Mouse (Mus musculus) thymus, postnatal 25 days (tissue): Measurements from ENCODE around the gene Sfrp5.

Experiments used
- DNase-seq: peaks from one replicate; pipeline ENCODE4 v3.0.0; 2022

Gene Sfrp5

DNA sequence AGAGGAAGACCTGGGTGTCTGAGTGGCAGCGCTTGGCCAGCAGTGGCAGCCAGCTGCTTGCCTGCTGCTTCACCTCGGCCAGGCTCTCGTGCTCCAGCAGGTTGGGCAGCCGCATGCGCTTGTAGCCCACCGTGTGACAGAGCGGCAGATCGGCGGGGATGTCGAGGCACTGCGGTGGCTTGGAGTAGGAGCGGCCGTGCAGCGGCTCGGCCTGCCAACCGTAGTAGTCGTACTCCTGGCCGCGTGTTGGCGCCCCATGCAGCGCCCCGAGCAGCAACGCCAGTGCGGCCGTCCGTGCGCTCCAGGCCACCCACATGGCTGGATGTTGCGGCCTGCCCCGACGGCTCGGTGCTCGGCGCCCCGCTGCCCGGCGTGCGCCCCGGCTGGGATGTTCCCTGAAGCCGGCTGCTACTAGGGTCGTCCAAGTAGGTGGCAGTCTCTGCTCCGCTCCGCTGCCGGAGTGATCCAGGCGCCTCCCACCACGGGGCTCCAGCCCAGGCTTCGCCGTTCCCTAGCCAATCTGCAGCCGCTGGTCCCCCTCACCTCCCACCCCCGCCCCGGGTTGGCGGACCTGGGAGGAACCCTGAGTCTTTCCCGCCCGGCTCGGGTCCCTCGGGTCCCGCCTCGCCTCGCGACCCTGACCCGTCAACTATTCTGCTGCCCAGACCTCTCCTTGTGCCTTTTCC lies at the start of gene Sfrp5:
TSS of gene Sfrp5 (minus strand) at position 557 of the 686 bp plus-strand sequence.
- DNase-seq, result no peak

DNA sequence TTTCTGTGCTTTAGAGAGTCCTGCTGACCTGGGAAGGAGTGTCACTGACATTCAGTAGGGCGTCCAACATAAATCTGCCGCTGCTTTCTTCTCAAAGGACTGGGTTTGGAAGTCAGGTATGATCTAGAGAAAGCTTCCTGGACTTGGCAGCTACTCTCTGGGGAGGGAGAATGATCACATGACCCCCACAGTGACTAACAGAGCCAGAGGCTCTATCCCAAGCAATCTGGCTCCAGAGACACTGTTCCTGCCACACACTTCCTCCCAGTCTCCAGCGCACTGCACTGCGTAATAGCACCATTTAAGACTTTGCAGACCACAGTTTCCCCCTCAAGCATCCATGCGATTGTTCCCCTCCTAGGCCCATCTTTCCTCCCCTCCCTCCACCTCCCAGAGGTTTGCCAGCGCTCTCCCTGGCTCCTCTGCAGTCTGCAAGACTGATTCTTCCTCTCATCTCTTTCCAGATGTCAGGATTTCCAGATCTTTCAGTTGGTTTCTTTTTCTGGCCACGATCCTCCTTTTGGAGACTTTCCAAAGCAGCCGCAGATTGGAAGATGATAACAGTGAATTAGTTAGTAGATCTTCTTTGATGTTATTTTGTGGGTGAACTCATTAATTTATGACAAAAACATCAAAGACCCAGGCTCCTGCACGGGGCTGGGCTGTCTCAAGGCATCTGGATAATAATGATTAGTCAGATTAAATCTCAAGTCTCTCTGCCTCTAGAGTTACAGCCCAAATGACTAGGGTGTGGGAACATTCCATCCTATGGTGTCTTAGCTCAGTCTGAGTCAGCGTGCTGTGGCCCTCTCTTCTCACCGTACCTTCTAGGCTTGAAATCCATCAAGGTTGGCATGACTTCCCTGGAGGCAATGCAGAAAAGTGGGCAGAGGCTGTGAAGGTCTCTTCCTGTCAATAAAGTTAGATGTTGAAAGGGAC lies 48.2 kb upstream of the Sfrp5 start:
- DNase-seq, result no peak

DNA sequence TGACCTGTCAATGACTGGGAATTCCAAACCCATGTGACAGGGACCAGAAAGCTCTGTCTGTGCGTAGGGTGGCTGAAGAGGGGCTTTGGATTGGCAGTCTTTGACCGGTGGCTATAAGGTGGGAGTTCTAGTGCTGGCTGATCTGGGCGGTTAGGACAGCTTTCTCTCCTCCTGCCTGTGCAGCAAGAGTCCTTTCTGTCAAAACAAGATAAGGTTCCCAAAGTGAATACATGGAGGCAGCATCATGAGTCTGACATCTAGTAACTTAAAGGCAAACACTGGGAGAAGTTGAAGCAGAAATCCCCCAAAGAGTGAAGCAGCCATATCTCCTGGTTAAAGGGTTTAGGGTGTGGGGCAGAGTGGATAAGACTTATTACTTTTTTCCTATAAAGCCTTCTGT lies 45.5 kb upstream of the Sfrp5 start, which contains the start of gene Golga7b:
TSS of gene Golga7b (plus strand) at position 56 of the 400 bp plus-strand sequence.
- DNase-seq, result no peak

DNA sequence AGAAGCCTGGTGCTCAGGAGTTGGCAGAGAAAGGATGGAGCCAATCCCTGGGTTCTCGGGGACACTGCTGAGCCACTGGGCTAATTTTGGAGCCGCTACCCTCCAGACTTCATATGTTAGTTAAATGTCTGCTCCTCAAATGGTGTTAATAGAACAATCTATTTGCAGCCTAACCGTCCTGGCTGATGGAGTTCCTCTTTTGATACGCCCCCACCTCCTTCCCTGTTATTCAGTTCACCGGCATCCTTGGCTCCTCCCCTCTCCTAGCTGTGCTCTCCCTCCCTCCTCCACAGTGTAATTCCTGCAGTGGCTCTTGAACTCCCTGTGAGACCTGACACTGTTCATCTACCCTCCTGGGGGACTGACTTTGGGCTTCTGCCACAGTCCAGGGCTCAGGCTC lies 44.6 kb upstream of the Sfrp5 start:
- no peak for DNase-seq

DNA sequence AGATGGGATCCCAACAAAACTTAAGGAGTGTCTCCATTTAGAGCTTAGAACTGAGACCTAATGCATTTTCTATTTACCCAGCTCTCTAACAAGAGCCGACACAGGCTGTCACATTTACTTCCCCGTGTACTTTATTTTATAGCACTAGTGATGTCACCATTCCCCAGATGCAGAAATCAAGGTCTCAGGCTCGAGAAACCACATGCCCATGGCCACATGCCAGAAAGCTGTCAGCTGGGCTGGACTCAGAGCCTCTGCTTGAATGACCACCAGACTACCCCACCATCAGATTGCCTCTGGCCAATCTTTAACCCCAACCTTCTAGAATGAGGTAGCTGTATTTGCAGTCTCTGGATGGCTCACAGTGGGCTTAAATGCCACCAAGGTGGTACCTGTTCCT lies 41.3 kb upstream of the Sfrp5 start:
- DNase-seq, result no peak

DNA sequence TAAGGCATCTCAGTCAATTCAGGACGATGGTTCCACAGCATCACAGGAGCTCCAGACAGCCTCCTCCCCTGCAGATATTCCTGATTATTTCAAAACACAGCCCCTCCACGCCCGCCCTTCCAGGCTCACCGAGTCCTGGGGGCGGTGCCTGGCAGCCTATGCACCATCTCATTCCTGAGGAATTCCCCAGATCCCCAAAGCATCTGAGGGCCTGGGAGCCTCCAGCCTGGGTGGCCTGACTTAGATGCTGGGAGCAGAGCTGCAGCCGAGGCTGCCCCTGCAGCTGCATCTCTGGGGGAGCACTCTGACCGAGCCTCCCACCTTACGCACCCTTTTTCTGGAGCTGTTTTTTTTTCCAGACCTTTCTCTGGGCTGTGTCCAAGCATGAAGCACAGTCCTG lies 38.8 kb upstream of the Sfrp5 start:
- no peak for DNase-seq

DNA sequence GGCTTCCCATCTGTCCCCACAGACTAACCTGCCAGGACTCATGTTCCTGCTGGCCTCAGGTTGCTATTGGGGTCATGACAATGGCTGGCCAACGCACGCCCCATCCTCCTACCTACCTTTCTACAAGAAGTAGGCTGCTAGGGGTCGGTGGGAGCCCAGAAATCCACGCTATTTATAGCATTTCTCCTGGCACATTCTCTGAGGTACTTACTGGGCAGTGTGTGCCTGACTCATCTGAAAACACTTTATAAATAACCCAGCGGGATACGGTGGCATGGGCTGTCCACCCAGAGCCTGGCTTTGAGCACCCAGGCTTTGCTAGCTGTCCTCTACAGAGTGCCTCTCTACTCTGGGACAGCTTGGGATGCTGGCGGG lies 36.3 kb upstream of the Sfrp5 start:
- no peak for DNase-seq

DNA sequence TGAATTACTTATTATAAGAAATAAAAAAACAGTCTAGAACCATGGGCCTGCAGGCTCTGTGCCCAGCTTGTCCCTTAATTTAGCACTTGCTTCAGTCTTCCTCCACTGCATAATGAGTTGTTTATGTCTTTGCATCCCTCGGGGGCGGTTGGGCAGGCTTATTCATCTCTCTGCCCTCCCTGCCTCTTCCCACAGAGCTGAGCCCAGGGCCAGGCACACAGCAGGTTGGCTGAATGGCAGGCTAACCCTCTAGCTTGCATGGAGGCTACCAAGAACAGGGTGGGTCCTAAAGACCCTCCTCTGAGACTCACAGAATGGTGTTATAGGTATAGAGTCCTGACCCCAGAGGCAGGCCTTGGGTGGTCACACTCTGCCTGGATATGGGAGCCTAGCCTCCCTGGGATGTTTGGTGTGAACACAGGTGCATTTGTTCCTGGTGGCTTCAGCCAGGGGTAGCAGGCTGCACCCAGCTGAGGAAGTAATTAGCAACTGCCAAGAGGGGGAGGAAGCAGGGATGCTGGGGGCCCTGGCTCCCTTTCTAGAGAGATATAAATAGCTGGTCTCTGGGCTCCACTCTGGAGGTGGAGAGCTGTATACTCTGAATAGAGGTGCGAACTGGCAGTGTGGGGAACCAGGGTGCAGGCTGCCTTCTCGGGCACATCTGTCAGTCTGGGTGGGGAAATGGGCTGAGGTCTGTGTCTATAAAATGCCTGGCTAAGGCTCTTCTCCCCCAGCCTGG lies 35.7 kb upstream of the Sfrp5 start:
- no peak for DNase-seq

DNA sequence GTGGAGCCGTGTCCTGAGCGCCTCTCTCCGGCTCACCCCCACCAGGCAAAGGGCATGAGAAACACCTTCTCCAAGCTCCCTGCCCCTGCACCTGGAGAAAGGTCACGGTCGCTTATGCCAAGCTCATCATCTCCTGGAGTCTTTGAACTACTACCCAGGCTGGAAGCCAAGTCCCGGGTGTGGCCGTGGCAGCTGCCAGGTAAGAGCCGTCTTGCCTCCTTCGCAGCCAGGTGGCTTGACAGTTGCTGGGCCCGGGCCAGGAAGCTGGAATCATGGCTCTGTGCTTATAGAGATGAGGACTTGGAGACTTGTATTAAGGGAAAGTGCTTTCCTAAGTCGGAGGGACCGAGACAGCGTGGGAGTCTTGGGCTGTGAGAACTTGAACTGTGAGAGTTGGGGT lies 28.9 kb upstream of the Sfrp5 start:
- DNase-seq, result no peak

DNA sequence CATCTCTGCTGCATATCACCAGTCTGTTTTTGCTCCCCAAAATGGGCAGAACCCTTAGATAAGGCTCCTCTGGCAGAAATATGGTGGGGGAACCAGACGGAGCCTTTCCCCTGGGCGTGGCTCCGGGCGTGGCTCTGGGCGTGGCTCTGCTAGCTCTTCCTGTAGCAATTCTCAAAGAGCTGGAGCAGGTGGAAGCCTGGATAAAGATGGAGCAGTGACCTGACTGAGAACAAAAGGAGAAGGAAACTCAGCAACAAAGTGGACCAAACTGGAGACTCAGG lies 28.2 kb upstream of the Sfrp5 start:
- DNase-seq, result no peak

DNA sequence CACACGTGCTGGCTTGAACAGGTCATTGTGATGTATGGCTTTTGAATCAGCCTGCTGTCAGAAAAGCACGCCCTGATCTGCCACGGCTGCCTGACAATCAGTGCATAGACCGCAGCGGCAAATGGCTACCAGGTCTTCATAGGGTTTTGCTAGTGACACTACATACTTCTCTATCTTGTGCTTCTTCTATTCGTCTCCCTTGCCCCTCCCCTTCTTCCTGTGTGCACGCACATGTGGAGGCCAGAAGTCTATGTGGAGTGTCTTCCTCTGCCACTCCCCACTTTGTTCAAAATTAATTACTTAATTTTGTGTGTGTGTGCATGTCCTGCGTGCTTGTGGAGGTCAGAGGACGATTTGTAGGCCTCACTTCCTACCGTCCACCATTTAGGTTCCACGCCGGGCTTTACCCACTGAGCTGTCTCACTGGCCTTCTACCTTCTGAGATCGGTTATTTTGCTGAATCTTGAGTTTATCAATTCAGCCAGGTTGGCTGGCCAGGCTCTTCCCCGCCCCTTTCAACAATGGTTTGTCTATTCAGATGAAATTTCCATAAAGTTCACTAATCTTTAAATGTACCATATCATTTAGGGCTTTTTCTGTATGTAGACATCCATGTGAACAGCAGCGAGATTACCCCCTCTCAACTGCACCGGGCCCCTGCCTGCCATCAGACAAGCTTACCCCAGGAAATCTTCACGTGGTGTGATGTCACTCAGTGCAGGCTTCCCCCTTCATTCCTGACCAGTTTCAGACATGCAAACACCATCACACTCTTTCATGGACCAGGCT lies 27.6 kb upstream of the Sfrp5 start:
- no peak for DNase-seq

DNA sequence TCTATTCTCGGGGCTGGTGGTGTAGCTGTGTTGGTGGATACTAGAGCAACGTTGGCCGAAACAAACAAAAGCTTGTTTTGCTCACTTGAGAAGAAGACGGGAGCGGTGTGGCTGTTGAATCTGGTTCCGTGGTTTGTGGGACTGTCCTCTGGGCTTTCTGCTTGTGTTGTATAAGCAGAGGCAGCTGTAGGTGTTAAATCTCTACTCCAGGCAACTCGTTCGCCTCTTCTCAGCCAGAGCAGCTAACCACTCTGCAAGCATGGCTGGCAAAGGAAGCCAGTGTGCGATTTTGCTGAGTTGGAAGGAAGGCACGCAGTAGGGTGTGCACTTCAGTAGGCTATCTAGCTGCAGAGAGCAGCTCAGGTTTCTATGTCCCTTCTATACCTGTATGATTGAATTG lies 24.4 kb upstream of the Sfrp5 start:
- DNase-seq, result no peak

DNA sequence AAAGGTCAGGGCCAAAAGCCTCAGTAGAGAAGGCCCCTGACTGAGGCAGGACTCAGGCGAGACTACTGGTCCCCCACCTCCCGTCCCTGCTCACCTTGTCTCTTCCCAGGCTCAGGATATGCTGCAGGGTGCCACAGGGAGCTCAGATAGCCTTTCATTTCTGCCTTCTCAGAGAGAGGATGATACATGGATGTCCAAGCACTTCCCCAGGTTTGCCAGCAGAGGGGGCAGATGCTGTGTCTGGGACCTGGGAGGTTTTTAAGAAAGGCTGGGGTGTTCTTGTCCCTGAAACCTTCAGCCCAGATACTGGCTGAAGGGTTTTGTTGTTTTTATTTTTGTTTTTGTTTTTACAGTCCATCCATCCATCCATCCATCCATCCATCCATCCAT lies 15.3 kb upstream of the Sfrp5 start:
- peak; percentile 8 for DNase-seq

DNA sequence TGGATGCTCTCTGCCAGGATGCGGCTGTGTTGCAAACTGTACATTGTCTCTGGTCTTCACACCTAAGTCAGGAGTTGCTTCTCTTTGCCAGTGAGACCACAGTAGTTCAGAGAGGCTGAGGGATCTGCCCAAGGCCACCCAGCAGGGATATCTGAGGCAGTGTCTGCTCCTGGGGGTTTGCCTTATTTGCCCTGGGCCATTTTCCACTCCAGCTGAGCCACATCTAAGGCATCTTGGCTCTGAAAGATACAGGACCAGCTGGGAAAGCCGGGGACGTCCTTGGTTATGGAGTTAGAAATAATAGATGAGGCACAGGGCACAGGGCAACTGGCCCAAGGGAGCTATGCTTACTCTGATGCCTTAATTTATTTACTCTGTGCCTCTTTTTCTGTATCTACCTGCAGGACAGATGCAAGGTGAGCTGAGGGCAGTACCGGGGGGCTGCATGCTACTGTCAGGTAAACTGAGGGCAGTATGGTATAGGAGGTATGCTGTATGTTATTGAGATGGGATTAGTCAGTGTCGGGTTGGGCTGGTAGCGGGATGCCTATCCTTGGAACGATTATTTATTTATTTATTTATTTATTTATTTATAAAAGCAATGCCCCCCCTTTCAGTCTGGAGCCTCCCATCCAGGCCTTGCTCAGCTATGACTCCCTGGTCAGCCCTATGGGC lies 14.8 kb upstream of the Sfrp5 start:
- DNase-seq, result no peak

DNA sequence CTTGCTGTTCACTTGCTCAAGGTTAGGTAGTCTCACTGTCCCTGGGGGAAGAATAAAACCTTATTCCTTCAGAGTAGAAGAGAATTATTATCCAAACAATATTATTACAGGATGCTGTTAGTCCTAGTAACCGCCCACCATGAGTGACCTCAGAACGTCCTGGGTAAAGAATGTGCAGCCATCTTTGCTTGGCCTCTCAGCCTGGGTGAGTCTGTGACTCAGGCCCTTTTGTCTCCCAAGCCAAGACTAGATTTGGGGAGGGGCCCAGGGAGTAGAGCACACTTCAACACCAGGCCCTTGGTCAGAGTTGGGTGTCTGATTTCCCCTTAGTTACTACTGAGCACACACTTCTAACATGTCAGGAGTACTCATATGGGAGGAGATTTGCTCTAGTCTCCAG lies 12.5 kb upstream of the Sfrp5 start:
- no peak for DNase-seq

DNA sequence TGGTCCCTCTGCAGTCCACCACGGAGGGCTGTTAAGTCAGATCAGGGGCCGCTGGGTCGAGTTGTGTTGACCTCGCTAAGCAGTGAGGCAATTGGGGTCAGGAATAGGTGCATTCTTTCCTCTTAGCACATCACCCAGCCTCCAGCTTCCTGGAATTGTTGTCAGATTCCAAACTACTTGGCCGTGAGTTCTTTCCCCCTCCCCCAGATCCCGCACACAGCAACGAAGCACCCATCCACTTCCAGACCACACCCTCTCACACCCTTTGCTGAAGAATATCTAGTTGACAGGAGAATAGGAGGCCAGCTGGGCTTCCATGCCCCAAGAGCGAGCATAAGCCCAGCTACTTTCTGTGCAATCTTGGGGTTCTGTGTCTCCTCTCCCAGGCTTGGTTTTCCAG lies 9.9 kb upstream of the Sfrp5 start:
- DNase-seq, result no peak

DNA sequence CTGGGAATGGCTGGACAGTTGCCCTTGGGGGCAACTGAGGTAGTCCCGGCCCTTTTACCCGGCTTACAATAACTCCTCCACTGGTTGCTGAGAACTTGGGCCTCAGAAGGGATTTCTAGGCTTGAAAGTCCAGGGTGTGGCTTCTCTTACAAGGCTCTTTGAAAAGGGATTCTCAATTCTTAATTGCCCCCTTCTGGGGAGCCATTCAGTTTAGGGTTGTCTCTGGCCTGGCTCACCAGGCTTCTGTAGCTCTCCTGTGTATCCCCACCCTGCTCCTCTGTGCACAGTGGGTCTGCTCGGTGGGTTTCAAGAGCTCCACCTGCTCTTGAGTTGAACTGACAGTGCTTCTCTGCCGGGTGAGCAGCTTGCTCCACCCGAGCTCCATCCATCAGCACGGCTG lies 7.9 kb upstream of the Sfrp5 start:
- DNase-seq, result no peak

DNA sequence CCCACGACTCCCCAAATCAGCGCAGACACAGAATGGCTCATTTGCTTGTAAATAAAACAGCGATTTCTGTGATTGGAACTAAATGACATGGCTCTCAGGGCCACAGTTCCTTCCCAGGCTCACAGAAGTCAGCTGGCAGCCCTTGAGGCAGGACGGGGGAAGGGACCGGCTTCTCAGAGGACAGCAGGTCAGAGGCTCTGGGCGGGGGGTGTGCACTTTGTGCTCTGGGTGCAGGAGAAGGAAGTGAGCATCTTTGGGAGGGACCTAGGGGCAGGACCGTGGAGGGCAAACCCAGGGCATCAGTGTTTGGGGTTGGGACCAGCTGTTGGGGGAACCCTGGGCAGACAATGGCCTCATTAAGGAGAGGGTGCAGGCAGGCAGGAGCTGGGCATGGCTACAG lies 7.4 kb upstream of the Sfrp5 start:
- no peak for DNase-seq

DNA sequence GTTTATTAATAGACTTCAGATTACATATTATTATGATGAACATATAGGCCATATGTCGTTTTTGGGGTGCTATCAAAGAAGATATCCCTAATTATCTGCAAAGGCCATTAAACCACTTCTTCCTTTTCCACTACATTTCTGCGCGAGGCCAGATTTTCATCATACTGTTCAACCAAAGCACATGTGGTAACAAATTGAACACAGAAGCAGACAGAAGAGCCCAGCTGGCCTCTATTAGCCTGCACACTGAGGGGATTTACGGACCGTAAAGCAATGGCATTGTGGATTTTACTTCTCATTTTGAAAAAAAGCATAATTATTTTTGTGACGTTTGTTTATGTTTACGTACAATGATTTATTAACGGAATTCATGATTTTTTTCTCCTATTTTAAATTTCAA lies 3.1 kb upstream of the Sfrp5 start:
- no peak for DNase-seq

DNA sequence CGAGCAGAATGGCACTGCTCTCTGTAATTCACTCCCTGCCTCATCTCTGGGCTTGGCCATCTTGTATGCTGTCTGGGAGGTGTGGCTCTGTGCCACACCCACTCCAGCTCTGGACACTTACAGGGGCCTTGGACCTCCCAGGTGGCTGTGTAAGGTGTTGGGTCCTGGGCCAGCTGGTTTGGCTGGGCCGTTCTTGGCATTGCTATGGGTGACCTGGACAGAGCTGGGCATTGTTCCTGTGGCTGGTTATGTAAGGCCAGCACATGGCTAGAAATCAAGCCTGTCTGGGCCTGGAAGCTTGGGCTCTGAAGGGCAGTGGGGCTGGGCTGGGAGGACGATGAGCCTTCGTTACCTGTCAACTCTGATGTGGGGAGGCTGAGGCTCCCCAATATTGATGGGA lies 2.3 kb upstream of the Sfrp5 start:
- no peak for DNase-seq

DNA sequence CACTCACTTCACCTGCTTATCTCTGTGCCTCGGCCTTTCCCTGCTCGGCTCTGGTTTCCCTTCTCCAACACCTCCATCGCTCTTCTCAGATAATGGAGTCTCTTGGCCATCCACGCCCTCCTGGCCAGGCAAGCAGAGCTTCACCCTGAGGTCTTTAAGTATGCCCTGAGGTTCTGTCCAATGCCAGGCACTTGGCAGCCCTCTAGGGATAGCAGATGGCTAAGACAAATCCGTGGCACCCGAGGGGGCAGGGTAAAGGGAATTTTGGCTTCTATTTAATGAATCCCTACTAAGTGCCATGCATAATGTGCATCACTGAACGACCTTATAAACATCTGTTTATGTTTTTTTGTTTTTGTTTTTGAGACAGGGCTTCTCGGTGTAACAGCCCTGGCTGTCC lies 415 bp upstream of the Sfrp5 start:
- no peak for DNase-seq

DNA sequence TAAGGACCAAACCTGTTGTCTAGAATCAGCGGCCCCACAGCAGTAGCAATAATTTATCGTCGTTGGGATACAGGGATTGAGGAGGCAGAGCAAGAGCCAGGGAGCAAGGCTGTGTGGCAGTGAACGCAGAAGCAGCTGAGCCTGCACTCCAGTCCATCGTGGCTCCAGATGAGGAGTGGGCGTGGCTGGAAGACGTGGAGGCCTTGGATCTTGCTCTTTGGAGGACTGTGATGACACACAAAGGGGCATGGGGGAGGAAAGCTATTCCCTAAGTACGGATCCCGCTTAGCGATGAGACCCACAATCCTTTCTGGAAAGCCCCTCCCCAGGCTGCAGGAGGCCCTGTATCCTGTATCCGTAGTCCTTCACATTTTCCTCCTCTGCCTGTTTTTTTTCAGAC lies 4.0 kb downstream of the Sfrp5 start:
- DNase-seq, result no peak

DNA sequence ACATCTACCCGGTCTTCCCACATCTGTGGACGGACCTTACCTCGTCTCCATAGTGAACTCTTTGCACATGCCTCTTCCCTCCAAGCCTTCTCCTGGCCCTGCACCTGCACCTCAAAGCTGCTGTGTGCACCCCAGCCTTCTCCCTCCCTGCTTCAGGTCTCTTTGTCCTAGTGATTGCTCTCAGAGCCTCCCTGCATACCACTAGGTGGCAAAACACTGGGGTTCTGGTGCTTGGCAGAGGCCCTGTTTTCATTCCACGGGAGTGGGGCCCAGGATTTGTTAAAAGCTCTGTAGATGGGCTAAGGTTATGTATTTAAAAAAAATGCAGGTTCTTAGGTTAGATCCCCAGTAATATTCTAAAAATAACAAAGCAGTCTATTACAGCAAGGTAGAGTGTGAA lies 5.0 kb downstream of the Sfrp5 start:
- DNase-seq, result no peak
